Mouse (Mus musculus) CD4-positive, CD25-positive, alpha-beta regulatory T cell (primary cell): Measurements from ENCODE around the gene Zfp78. TPM values are rescaled to one million over a fixed set of nuclear protein-coding genes. Genes with fewer than 3 reads are reported as not detected.

ENCODE experiments used
- polyA plus RNA-seq: library from polyadenylated mRNA; unstranded; fragments of 100-300 nt; shearing (Covaris generic); gene quantifications from one replicate; pipeline ENCODE4 v1.2.1, GENCODE M21; 2017

Gene Zfp78
- 4.2 TPM for polyA plus RNA-seq

GRCm38 (mm10) chr7:6363047-6363488, at the start of gene Zfp78:
TSS of gene Zfp78 (plus strand) at chr7:6363280.

DNA sequence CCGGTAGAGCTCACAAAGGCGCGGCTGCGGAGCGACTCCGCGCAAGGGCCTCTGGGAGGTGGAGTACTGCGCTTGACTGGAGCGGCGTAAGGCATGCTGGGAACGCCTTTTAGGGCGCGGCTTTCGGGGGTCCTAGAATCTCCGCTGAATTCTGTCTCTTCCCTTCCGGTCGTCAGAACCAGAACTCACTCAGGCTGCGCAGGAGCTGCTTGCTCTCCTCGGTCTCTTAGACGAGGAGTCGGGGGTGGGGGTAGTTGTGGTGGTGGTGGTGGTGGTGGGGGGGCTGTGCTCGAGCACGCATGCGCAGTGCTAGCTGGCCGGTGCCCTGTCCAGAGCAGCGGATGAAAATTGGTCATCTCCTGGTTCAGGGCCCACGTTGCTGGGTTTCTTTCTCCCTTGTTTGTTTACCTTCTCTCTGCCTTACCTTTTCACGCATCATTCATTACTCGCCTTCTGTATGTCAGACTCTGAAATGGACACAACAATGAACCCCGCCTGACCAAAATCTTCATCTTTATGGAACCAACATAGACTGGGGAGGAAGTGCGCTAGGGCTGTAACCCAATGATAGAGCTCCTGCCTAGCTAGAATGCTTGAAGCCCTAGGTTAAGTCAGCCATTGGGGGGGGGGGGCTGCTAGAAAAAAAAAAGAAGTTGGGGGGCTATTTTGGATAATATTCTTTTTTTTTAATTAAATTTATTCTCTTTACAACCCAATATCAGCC, 31.7 kb upstream of the Zfp78 start, which contains the start of gene Zfp583:
Gene Zfp583 (minus strand): TSS at position 53 of the 724 bp plus-strand sequence.

GRCm38 (mm10) chr7:6343501-6344071, 19.5 kb upstream of the Zfp78 start, which contains the start of gene Gm3854:
TSS of gene Gm3854 (plus strand) at chr7:6343759.

GRCm38 (mm10) chr7:6383044-6383455, 20.0 kb downstream of the Zfp78 start, which contains the start of gene Zfp28:
TSS of gene Zfp28 (plus strand) at chr7:6383295.

GRCm38 (mm10) chr7:6397996-6398975, 35.2 kb downstream of the Zfp78 start, which contains the start of gene Smim17:
TSS of gene Smim17 (plus strand) at chr7:6398715.

GRCm38 (mm10) chr7:6410043-6410442, 47.0 kb downstream of the Zfp78 start, which contains the start of gene Gm20715:
TSS of gene Gm20715 (plus strand) at chr7:6410277.

Other genes starting within 250 kb of the Zfp78 start
- 43.6 TPM for gene Zfp787, start 207.3 kb upstream of the Zfp78 start, polyA plus RNA-seq
- 45.8 TPM for gene Zfp444, start 191.1 kb upstream of the Zfp78 start, polyA plus RNA-seq
- not detected for gene Galp, start 166.2 kb upstream of the Zfp78 start, polyA plus RNA-seq
- not detected for gene Zscan5b, start 141.0 kb upstream of the Zfp78 start, polyA plus RNA-seq
- gene Epp13, start 110.6 kb upstream of the Zfp78 start, polyA plus RNA-seq = not detected
- 6.1 TPM for gene Zfp667, start 76.7 kb upstream of the Zfp78 start, polyA plus RNA-seq
- 1.1 TPM for gene Zfp583, start 32.0 kb upstream of the Zfp78 start, polyA plus RNA-seq
- gene Gm3854, start 19.5 kb upstream of the Zfp78 start, polyA plus RNA-seq = 0.99 TPM
- 14.5 TPM for gene Zfp28, start 20.0 kb downstream of the Zfp78 start, polyA plus RNA-seq
- gene Smim17, start 35.4 kb downstream of the Zfp78 start, polyA plus RNA-seq = not detected
- not detected for gene Gm20715, start 47.0 kb downstream of the Zfp78 start, polyA plus RNA-seq
- gene Olfr1344, start 75.4 kb downstream of the Zfp78 start, polyA plus RNA-seq = 0.17 TPM
- gene Olfr1336, start 92.9 kb downstream of the Zfp78 start, polyA plus RNA-seq = not detected
- gene Olfr1346, start 103.8 kb downstream of the Zfp78 start, polyA plus RNA-seq = not detected
- gene Olfr5, start 123.7 kb downstream of the Zfp78 start, polyA plus RNA-seq = not detected
- gene Olfr1347, start 136.5 kb downstream of the Zfp78 start, polyA plus RNA-seq = not detected
- not detected for gene Olfr1348, start 145.5 kb downstream of the Zfp78 start, polyA plus RNA-seq
- gene Olfr1349, start 159.7 kb downstream of the Zfp78 start, polyA plus RNA-seq = 0.05 TPM
- gene Olfr1350, start 201.6 kb downstream of the Zfp78 start, polyA plus RNA-seq = not detected